Mouse (Mus musculus) embryonic fibroblast, embryonic 13.5 days (primary cell): ENCODE data around the gene Ndufs8.

Experiments
- CTCF ChIP-seq: IDR thresholded peaks from 2 replicates; pipeline ENCODE4 v1.5.1; 2011; ENCODE audit warnings: mild to moderate bottlenecking, control low read depth, low read length, moderate library complexity, borderline replicate concordance; ENCODE audit not compliant: insufficient read depth
- POLR2A ChIP-seq: IDR thresholded peaks from 2 replicates; pipeline ENCODE4 v1.6.1; 2011; ENCODE audit warnings: low read depth, mild to moderate bottlenecking, control low read depth, low read length, moderate library complexity

- no peak for TF ChIP-seq CTCF
- TF ChIP-seq POLR2A = no peak
Measured at GRCm38 (mm10) chr19:3906326-3906725, 6.2 kb downstream of the Ndufs8 start.
